Mouse (Mus musculus) heart, adult 2 months (tissue): Measurements from ENCODE around the gene Ccdc58. TPM values are rescaled to one million over a fixed set of nuclear protein-coding genes. Genes with fewer than 3 reads are reported as not detected.
"Not testable (repeated sequence)": the region's sequence is repeated elsewhere in the genome, so short reads cannot be mapped to it uniquely, and the experiment has no call there.

Experiments used
- DNase-seq, 2 experiments: peaks; one replicate each; pipeline ENCODE4 v3.0.0; 2021
- H3K27ac ChIP-seq: fragments of 200-600 bp; 2 replicates; pipeline ENCODE4 v1.8.1; 2022
- H3K27me3 ChIP-seq: fragments of 200-500 bp; 2 replicates; pipeline ENCODE4 v1.6.1; 2012; ENCODE audit warnings: mild to moderate bottlenecking, low read length, inconsistent platforms, mixed read lengths; ENCODE audit not compliant: control insufficient read depth, insufficient read depth
- H3K36me3 ChIP-seq: fragments of 200-500 bp; 2 replicates; pipeline ENCODE4 v1.6.1; 2012; ENCODE audit warnings: low read length, inconsistent platforms; ENCODE audit not compliant: control insufficient read depth, insufficient read depth
- H3K4me1 ChIP-seq: fragments of 200-500 bp; 2 replicates; pipeline ENCODE4 v1.6.1; 2011; ENCODE audit warnings: low read length; ENCODE audit not compliant: control insufficient read depth, insufficient read depth
- H3K4me3 ChIP-seq: fragments of 200-600 bp; 2 replicates; pipeline ENCODE4 v1.8.1; 2022
- H3K79me2 ChIP-seq: fragments of 200-500 bp; replicated peaks from 2 replicates; pipeline ENCODE4 v1.6.1; 2012; ENCODE audit warnings: mild to moderate bottlenecking, inconsistent platforms, low read length, moderate library complexity, mixed read lengths; ENCODE audit not compliant: control insufficient read depth, insufficient read depth
- H3K9ac ChIP-seq: fragments of 200-500 bp; 2 replicates; pipeline ENCODE4 v1.6.1; 2012; ENCODE audit warnings: low read depth, mild to moderate bottlenecking, control low read depth, inconsistent platforms, low read length, mixed read lengths
- CTCF ChIP-seq: fragments of 200-600 bp; IDR thresholded peaks from 2 replicates; pipeline ENCODE4 v1.8.1; 2022; ENCODE audit warnings: antibody characterized with exemption, mild to moderate bottlenecking, moderate library complexity
- EP300 ChIP-seq: fragments of 200-500 bp; IDR thresholded peaks from 2 replicates; pipeline ENCODE4 v1.6.1; 2011; ENCODE audit warnings: low read depth, low read length, control low read depth; ENCODE audit not compliant: insufficient read depth
- POLR2A ChIP-seq: fragments of 200-500 bp; IDR thresholded peaks from 2 replicates; pipeline ENCODE4 v1.6.1; 2011; ENCODE audit warnings: mild to moderate bottlenecking, low read depth, low read length, control low read depth; ENCODE audit not compliant: insufficient read depth
- WGBS: fragments of 180-500 bp; shearing (Covaris S2); methylation state at CpG from one replicate; pipeline ENCODE4 v1.1.7; 2018; 5-methylcytosine and 5-hydroxymethylcytosine counted together
- intact Hi-C: fragments of 180-260 bp; cut with DNase I; formaldehyde crosslinking; loops from one replicate; pipeline ENCODE4 v1.15.1; 2025
- long read RNA-seq: library from polyadenylated mRNA; stranded (forward); transcript quantifications from one replicate; pipeline ENCODE4 v2.0.0, GENCODE M21; 2021
- polyA plus RNA-seq: library from polyadenylated mRNA; depleted of rRNA; stranded (reverse); fragments of >200 nt; gene quantifications from 2 replicates; pipeline ENCODE4 v1.2.3, GENCODE M21; 2012; rRNA removed
- total RNA-seq, 2 experiments: library from RNA; stranded (reverse); gene quantifications; 2 replicates each; pipeline ENCODE4 v1.2.3; 2021

Gene Ccdc58
- total RNA-seq, result 10 to 100 TPM; 31.1 to 33.3 TPM
- polyA plus RNA-seq, result 14.0 and 24.2 TPM in 2 replicates
- long read RNA-seq, transcript Ccdc58-203 (5 exons, 1,073 nt), result major isoform, 16 of 25 reads
- long read RNA-seq, partial matches to known transcripts, result 7 of 25 reads
- long read RNA-seq, other reads (novel, unspliced or antisense), result 0 of 25 reads

- intact Hi-C loops, result loop anchor here (1.0 to 5.0 kb wide), 3 partner anchors 29 to 134 kb away; partner anchors contain the start of genes Dtx3l and Parp9
- Histone ChIP-seq H3K4me1 (peaks cover 3% of the 10 kb centered on the region), H3K9ac (peak within 1 kb of the TSS; percentile 96), H3K79me2 (no peaks in the 10 kb centered on the region), H3K36me3 (no peaks in the 10 kb centered on the region; the same call in 1 of the 2 replicates), H3K27me3 (no peaks in the 10 kb centered on the region), H3K4me3 (peak within 1 kb of the TSS; percentile 81), H3K27ac (peak within 1 kb of the TSS; percentile 99)
- peak; percentile 98 for TF ChIP-seq POLR2A
- TF ChIP-seq EP300, result peak; percentile 9; the same call in 1 of the 2 replicates
- peak; percentile 51 for TF ChIP-seq CTCF
- peak; percentile 94 for DNase-seq
- WGBS, result under 1% methylated on average over 81 of the region's 81 CpGs
Observed at GRCm38 (mm10) chr16:36071450-36072379, at the start of gene Ccdc58, which contains the start of gene Fam162a. Ccdc58 (plus strand) TSS chr16:36071685. Fam162a (minus strand) TSS chr16:36071594.

- H3K27me3 ChIP-seq, H3K9ac ChIP-seq, DNase-seq, H3K4me1 ChIP-seq, H3K4me3 ChIP-seq, H3K36me3 ChIP-seq, H3K79me2 ChIP-seq, H3K27ac ChIP-seq, intact Hi-C loops: not testable (repeated sequence)
- WGBS, result 90% methylated on average over 1 of the region's 2 CpGs
Observed at GRCm38 (mm10) chr16:36028120-36028519, 43.4 kb upstream of the Ccdc58 start.

- no peaks in the 10 kb centered on the region for H3K79me2 ChIP-seq
- under 1% methylated on average over 39 of the region's 39 CpGs for WGBS
- peak; percentile 87 to 93 for DNase-seq
- H3K4me1 ChIP-seq, result peaks cover 6% of the 10 kb centered on the region
- no peaks in the 10 kb centered on the region for H3K27me3 ChIP-seq
- peak within 1 kb of the TSS; percentile 69 for H3K9ac ChIP-seq
- TF ChIP-seq CTCF (no peak), EP300 (peak; percentile 69), POLR2A (peak; percentile 88)
- peak within 1 kb of the TSS; percentile 80 for H3K27ac ChIP-seq
- H3K4me3 ChIP-seq, result peak within 1 kb of the TSS; percentile 70
- peaks cover 13% of the 10 kb centered on the region for H3K36me3 ChIP-seq
- intact Hi-C loops, result loop anchor here (2.0 to 10.0 kb wide), 2 partner anchors 58 to 166 kb away; partner anchors contain the start of gene Parp14
Observed at GRCm38 (mm10) chr16:36040640-36041624, 30.6 kb upstream of the Ccdc58 start, which contains the start of gene Wdr5b. Wdr5b (plus strand) TSS chr16:36041190.

GRCm38 (mm10) chr16:36041625-36042020, 29.9 kb upstream of the Ccdc58 start:
- Histone ChIP-seq H3K36me3 (peaks cover 13% of the 10 kb centered on the region), H3K27me3 (no peaks in the 10 kb centered on the region), H3K4me3 (peak overlapping the region; percentile 70), H3K79me2 (no peaks in the 10 kb centered on the region), H3K4me1 (peaks cover 6% of the 10 kb centered on the region), H3K9ac (peak overlapping the region; percentile 69), H3K27ac (peak overlapping the region; percentile 80)
- WGBS, result 17% methylated on average over 11 of the region's 11 CpGs
- DNase-seq, result no peak
- intact Hi-C loops, result loop anchor here (2.0 to 10.0 kb wide), 3 partner anchors 29 to 167 kb away; partner anchors contain the start of genes Ccdc58, Fam162a and Parp14
- TF ChIP-seq CTCF, result no peak
- no peak for TF ChIP-seq EP300
- TF ChIP-seq POLR2A, result no peak

- H3K4me1 ChIP-seq, result peaks cover 6% of the 10 kb centered on the region
- no peak for DNase-seq
- H3K27me3 ChIP-seq, result no peaks in the 10 kb centered on the region
- H3K27ac ChIP-seq, result no peak overlapping the region
- no peak overlapping the region for H3K9ac ChIP-seq
- intact Hi-C loops, result loop anchor here (2.0 to 10.0 kb wide), 2 partner anchors 28 to 168 kb away; partner anchors contain the start of genes Ccdc58, Fam162a and Parp14
- peaks cover 13% of the 10 kb centered on the region for H3K36me3 ChIP-seq
- no peak overlapping the region for H3K4me3 ChIP-seq
- TF ChIP-seq CTCF (no peak), POLR2A (no peak; the same call in 1 of the 2 replicates), EP300 (no peak)
- WGBS, result 73% methylated on average over 10 of the region's 10 CpGs
- H3K79me2 ChIP-seq, result no peaks in the 10 kb centered on the region
Observed at GRCm38 (mm10) chr16:36043073-36043472, 28.4 kb upstream of the Ccdc58 start.
